Mouse (Mus musculus): ENCODE results near the gene Ctrb1.

The Ctrb1 gene

GRCm38 (mm10) chr8:111676237-111676636 is 14.6 kb downstream of the Ctrb1 start:
- TF ChIP-seq GATA4 (IDR thresholded peaks at IDR 0.05; ENCODE audit: insufficient replicate concordance, low read length): no peak

GRCm38 (mm10) chr8:111666751-111667150 is 24.1 kb downstream of the Ctrb1 start:
- TF ChIP-seq GATA4 (IDR thresholded peaks at IDR 0.05; ENCODE audit: insufficient replicate concordance, low read length): no peak

- no peak for TF ChIP-seq GATA4 (IDR thresholded peaks at IDR 0.05; ENCODE audit: insufficient replicate concordance, low read length)
Measured at GRCm38 (mm10) chr8:111662473-111662872, 28.3 kb downstream of the Ctrb1 start.

GRCm38 (mm10) chr8:111658819-111659423 is 31.9 kb downstream of the Ctrb1 start:
- peak; percentile 18; the same call in 1 of the 2 replicates for TF ChIP-seq GATA4 (IDR thresholded peaks at IDR 0.05; ENCODE audit: insufficient replicate concordance, low read length)

GRCm38 (mm10) chr8:111657312-111657854 is 33.4 kb downstream of the Ctrb1 start:
- TF ChIP-seq GATA4 (IDR thresholded peaks at IDR 0.05; ENCODE audit: insufficient replicate concordance, low read length): peak; percentile 97

- TF ChIP-seq GATA4 (IDR thresholded peaks at IDR 0.05; ENCODE audit: insufficient replicate concordance, low read length): no peak
Measured at GRCm38 (mm10) chr8:111653524-111653923, 37.3 kb downstream of the Ctrb1 start.

- no peak for TF ChIP-seq GATA4 (IDR thresholded peaks at IDR 0.05; ENCODE audit: insufficient replicate concordance, low read length)
Measured at GRCm38 (mm10) chr8:111650651-111651050, 40.2 kb downstream of the Ctrb1 start.

- no peak for TF ChIP-seq GATA4 (IDR thresholded peaks at IDR 0.05; ENCODE audit: insufficient replicate concordance, low read length)
Measured at GRCm38 (mm10) chr8:111648834-111649233, 42.0 kb downstream of the Ctrb1 start.

- no peak for TF ChIP-seq GATA4 (IDR thresholded peaks at IDR 0.05; ENCODE audit: insufficient replicate concordance, low read length)
Measured at GRCm38 (mm10) chr8:111645715-111646114, 45.1 kb downstream of the Ctrb1 start.

- peak; percentile 82; the same call in 1 of the 2 replicates for TF ChIP-seq GATA4 (IDR thresholded peaks at IDR 0.05; ENCODE audit: insufficient replicate concordance, low read length)
Measured at GRCm38 (mm10) chr8:111644286-111645051, 46.3 kb downstream of the Ctrb1 start.

- TF ChIP-seq GATA4 (IDR thresholded peaks at IDR 0.05; ENCODE audit: insufficient replicate concordance, low read length): no peak
Measured at GRCm38 (mm10) chr8:111643264-111644141, 47.3 kb downstream of the Ctrb1 start, which contains the start of gene Zfp1. Gene Zfp1 (plus strand): TSS chr8:111643401.

GRCm38 (mm10) chr8:111642939-111643263 is 47.9 kb downstream of the Ctrb1 start:
- TF ChIP-seq GATA4 (IDR thresholded peaks at IDR 0.05; ENCODE audit: insufficient replicate concordance, low read length): no peak

- TF ChIP-seq GATA4 (IDR thresholded peaks at IDR 0.05; ENCODE audit: insufficient replicate concordance, low read length): peak; percentile 89
Measured at GRCm38 (mm10) chr8:111642496-111642895, 48.3 kb downstream of the Ctrb1 start.

- TF ChIP-seq GATA4 (IDR thresholded peaks at IDR 0.05; ENCODE audit: insufficient replicate concordance, low read length): no peak
Measured at GRCm38 (mm10) chr8:111641064-111641463, 49.7 kb downstream of the Ctrb1 start.

GRCm38 (mm10) chr8:111638086-111638485 is 52.7 kb downstream of the Ctrb1 start:
- no peak for TF ChIP-seq GATA4 (IDR thresholded peaks at IDR 0.05; ENCODE audit: insufficient replicate concordance, low read length)

Measured in liver, adult (tissue).